Mouse (Mus musculus) cerebellum, adult 2 months (tissue): ENCODE results near the gene Gal3st3. TPM values are rescaled to one million over a fixed set of nuclear protein-coding genes. Genes with fewer than 3 reads are reported as not detected.

Experiments used
- DNase-seq, 2 experiments: peaks; one replicate each; pipeline ENCODE4 v3.0.0; 2021
- H3K27ac ChIP-seq: fragments of 200-500 bp; 2 replicates; pipeline ENCODE4 v1.5.1; 2012; ENCODE audit warnings: low read length, control low read depth, inconsistent platforms; ENCODE audit not compliant: insufficient read depth
- H3K27me3 ChIP-seq: fragments of 200-500 bp; 2 replicates; pipeline ENCODE4 v1.6.1; 2012; ENCODE audit warnings: inconsistent platforms, mild to moderate bottlenecking, low read length, moderate library complexity; ENCODE audit not compliant: control insufficient read depth, insufficient read depth
- H3K4me1 ChIP-seq: fragments of 200-500 bp; 2 replicates; pipeline ENCODE4 v1.6.1; 2011; ENCODE audit warnings: low read length; ENCODE audit not compliant: control insufficient read depth, insufficient read depth
- H3K4me3 ChIP-seq: fragments of 200-500 bp; replicated peaks from 2 replicates; pipeline ENCODE3; 2011; ENCODE audit warnings: mild to moderate bottlenecking, low read depth, low read length, control low read depth; ENCODE audit not compliant: insufficient read depth
- CTCF ChIP-seq: fragments of 200-500 bp; IDR thresholded peaks from 2 replicates; pipeline ENCODE4 v1.5.1; 2011; ENCODE audit warnings: low read depth, mild to moderate bottlenecking, control low read depth, low read length, moderate library complexity, borderline replicate concordance; ENCODE audit not compliant: insufficient read depth
- POLR2A ChIP-seq: fragments of 200-500 bp; IDR thresholded peaks from 2 replicates; pipeline ENCODE4 v1.6.1; 2011; ENCODE audit warnings: low read length, control low read depth, borderline replicate concordance; ENCODE audit not compliant: insufficient read depth
- WGBS: fragments of 180-500 bp; shearing (Covaris S2); methylation state at CpG from one replicate; pipeline ENCODE4 v1.1.7; 2018; 5-methylcytosine and 5-hydroxymethylcytosine counted together
- polyA plus RNA-seq: library from polyadenylated mRNA; depleted of rRNA; stranded (reverse); fragments of >200 nt; gene quantifications from 2 replicates; pipeline ENCODE4 v1.2.3, GENCODE M21; 2012

Gal3st3 gene
- polyA plus RNA-seq, 1 experiment, result 49.2 TPM

GRCm38 (mm10) chr19:5323801-5324200, 25.7 kb downstream of the Gal3st3 start:
- Histone ChIP-seq H3K4me1 (no peaks in the 10 kb centered on the region), H3K27ac (no peak overlapping the region), H3K4me3 (no peak overlapping the region), H3K27me3 (no peaks in the 10 kb centered on the region; the same call in 1 of the 2 replicates)
- no peak for DNase-seq
- 38% methylated on average over 17 of the region's 17 CpGs for WGBS
- TF ChIP-seq CTCF (no peak), POLR2A (no peak)

GRCm38 (mm10) chr19:5327970-5328369, 29.8 kb downstream of the Gal3st3 start:
- no peak overlapping the region for H3K27ac ChIP-seq
- H3K4me1 ChIP-seq, result no peaks in the 10 kb centered on the region
- WGBS, result 80% methylated on average over 19 of the region's 19 CpGs
- TF ChIP-seq POLR2A (no peak), CTCF (no peak)
- DNase-seq, result no peak
- no peak overlapping the region for H3K4me3 ChIP-seq
- H3K27me3 ChIP-seq, result no peaks in the 10 kb centered on the region; the same call in 1 of the 2 replicates

GRCm38 (mm10) chr19:5334741-5335140, 36.6 kb downstream of the Gal3st3 start:
- Histone ChIP-seq H3K27ac (no peak overlapping the region), H3K4me3 (no peak overlapping the region), H3K4me1 (no peaks in the 10 kb centered on the region), H3K27me3 (no peaks in the 10 kb centered on the region; the same call in 1 of the 2 replicates)
- TF ChIP-seq CTCF (no peak), POLR2A (no peak)
- WGBS, result 82% methylated on average over 5 of the region's 5 CpGs
- no peak for DNase-seq

- H3K4me3 ChIP-seq, result no peak within 1 kb of the TSS
These were observed 37.3 kb downstream of the Gal3st3 start, which contains the start of gene Catsper1 for GRCm38 (mm10) chr19:5335441-5335840. Gene Catsper1 (plus strand): TSS chr19:5335741.

GRCm38 (mm10) chr19:5337975-5338374, 39.8 kb downstream of the Gal3st3 start:
- Histone ChIP-seq H3K27ac (no peak overlapping the region), H3K27me3 (no peaks in the 10 kb centered on the region; the same call in 1 of the 2 replicates), H3K4me3 (no peak overlapping the region), H3K4me1 (no peaks in the 10 kb centered on the region)
- peak; percentile 73 to 80 for DNase-seq
- 19% methylated on average over 5 of the region's 5 CpGs for WGBS
- peak; percentile 82 for TF ChIP-seq CTCF
- no peak for TF ChIP-seq POLR2A

More at GRCm38 (mm10) chr19:5335441-5335840, 37.3 kb downstream of the Gal3st3 start, which contains the start of gene Catsper1:
- H3K4me1 ChIP-seq, result no peaks in the 10 kb centered on the region
- no peak within 1 kb of the TSS for H3K27ac ChIP-seq
- WGBS, result 88% methylated on average over 6 of the region's 6 CpGs
- DNase-seq, result no peak
- no peak for TF ChIP-seq CTCF
- TF ChIP-seq POLR2A, result no peak
- no peaks in the 10 kb centered on the region; the same call in 1 of the 2 replicates for H3K27me3 ChIP-seq

GRCm38 (mm10) chr19:5341360-5341759, 43.2 kb downstream of the Gal3st3 start:
- TF ChIP-seq CTCF (no peak), POLR2A (no peak)
- no peak for DNase-seq
- 79% methylated on average over 7 of the region's 7 CpGs for WGBS
- H3K4me3 ChIP-seq, result no peak overlapping the region
- no peaks in the 10 kb centered on the region for H3K4me1 ChIP-seq
- H3K27me3 ChIP-seq, result no peaks in the 10 kb centered on the region
- no peak overlapping the region for H3K27ac ChIP-seq

- TF ChIP-seq CTCF (no peak), POLR2A (no peak)
- WGBS, result 70% methylated on average over 6 of the region's 6 CpGs
- DNase-seq, result no peak
These were observed 47.4 kb downstream of the Gal3st3 start for GRCm38 (mm10) chr19:5345297-5346131.

GRCm38 (mm10) chr19:5348064-5348463, 49.9 kb downstream of the Gal3st3 start:
- Histone ChIP-seq H3K4me3 (peak overlapping the region; percentile 50), H3K27me3 (no peaks in the 10 kb centered on the region), H3K4me1 (peaks cover 10% of the 10 kb centered on the region), H3K27ac (peak overlapping the region; percentile 27; the same call in 1 of the 2 replicates)
- WGBS, result 49% methylated on average over 6 of the region's 6 CpGs
- TF ChIP-seq CTCF (no peak), POLR2A (no peak)
- peak in 1 of 2 experiments; percentile 22 for DNase-seq

More at GRCm38 (mm10) chr19:5345297-5346131, 47.4 kb downstream of the Gal3st3 start:
- Histone ChIP-seq H3K27ac (no peak overlapping the region), H3K4me3 (no peak overlapping the region), H3K4me1 (peaks cover 10% of the 10 kb centered on the region), H3K27me3 (no peaks in the 10 kb centered on the region)
